33 mouse cellular contexts compared by ENCODE assay signal in genomic region chr12:70284979-70285378, GRCm38 (mm10). TPM values are rescaled to one million over a fixed set of nuclear protein-coding genes. Genes with fewer than 3 reads are reported as not detected.
DNase-seq lines count a peak whose midpoint lies in the region; ATAC-seq and TF ChIP-seq lines count a peak whose summit lies in the region.
"Had no signal": no experiment of that assay in that cellular context is flagged by ENCODE, and none has a peak within 500 bp of the region (broad histone marks: within the 10 kb centered on the region; RNA-seq: fewer than 3 reads in every experiment).

No protein-coding gene starts in this region.

- H3K27ac ChIP-seq in left cerebral cortex, adult 2 months: peak overlapping the region; percentile 56
- H3K27ac ChIP-seq: embryonic facial prominence, embryonic 13.5 days; forebrain, embryonic 10.5 days; heart, embryonic 10.5 days; hindbrain, embryonic 14.5 days; kidney, postnatal 0 days; limb, embryonic 13.5 days; liver, embryonic 13.5 days; neural tube, embryonic 12.5 days; stomach, postnatal 0 days had no signal

- intact Hi-C loops in left cerebral cortex, adult 2 months (cut with DNase I): loop anchor here (5.0 kb wide), 1 partner anchor 147 kb away; no protein-coding TSS in a partner anchor

- ATAC-seq in frontal cortex, adult (ENCODE audit: low TSS enrichment): 0 out of 2 replicates have a peak, but pooled peaks have one; percentile 11
- ATAC-seq: CD4-positive, CD25-positive, alpha-beta regulatory T cell, adult 4 months; forebrain, postnatal 0 days; inflammation-experienced regulatory T-cells, adult 6 months; midbrain, embryonic 16.5 days had no signal

- DNase-seq in frontal cortex, postnatal 14 days (ENCODE audit: low spot score in 2 of 2): no peak
- DNase-seq in left cerebral cortex, adult 2 months (ENCODE audit: extremely low spot score in 1 of 2, low spot score in 2 of 2): no peak
- DNase-seq in left cerebral cortex, adult 11 months (ENCODE audit: low spot score): no peak
- peak; percentile 12 for DNase-seq in 3T3-L1 (ENCODE audit: low read depth, low spot score)
- DNase-seq in R1 (ENCODE audit: low read depth, low spot score): peak; percentile 66
- DNase-seq in cerebellum, adult 9-10 months: no peak
- DNase-seq: adrenal gland, postnatal 25 days; cerebellum, adult 11-12 months; cerebellum, postnatal 10 days; forebrain, postnatal 0 days; gastrocnemius, postnatal 25 days; heart, adult 11 months; heart, postnatal 4 days; kidney, adult 2 months; kidney, postnatal 4 days; liver, embryonic 13.5 days; lung, adult 18-20 months; lung, postnatal 14 days; right cerebral cortex, postnatal 4 days; thymus, adult 18-20 months; thymus, postnatal 25 days had no signal

- no peak overlapping the region for H3K4me3 ChIP-seq in left cerebral cortex, adult 2 months
- H3K4me3 ChIP-seq: embryonic facial prominence, embryonic 13.5 days; forebrain, embryonic 10.5 days; heart, embryonic 10.5 days; limb, embryonic 13.5 days; liver, embryonic 13.5 days; neural tube, embryonic 12.5 days had no signal

- TF ChIP-seq CTCF in left cerebral cortex, adult 2 months (IDR thresholded peaks at IDR 0.05): no peak

RNA-seq across cellular contexts. Expression of gene Pygl, which starts 53.7 kb away (rescaled TPM):
- 1 to 10 TPM; 3.6 to 3.8 TPM for total RNA-seq in left cerebral cortex, adult 2 months (2021)

Comparison
In these comparisons a context has a peak if more than half of its experiments do, and no peak if none do; other contexts are left out.
1. DNase-seq: peak in 3T3-L1 (single experiment) and R1 (single experiment); none in frontal cortex, postnatal 14 days (0 of 2), left cerebral cortex, adult 2 months (0 of 2), left cerebral cortex, adult 11 months (single experiment) and cerebellum, adult 9-10 months (single experiment).